In genomic region chr15:91191412-91192222, GRCm38 (mm10) we compare ENCODE assay signal across 8 mouse cellular contexts. TPM values are rescaled to one million over a fixed set of nuclear protein-coding genes. Genes with fewer than 3 reads are reported as not detected.
DNase-seq lines count a peak whose midpoint lies in the region; ATAC-seq and TF ChIP-seq lines count a peak whose summit lies in the region.

TSS of gene Abcd2 (minus strand) at chr15:91191799.

- H3K36me3 ChIP-seq in neural tube, embryonic 15.5 days = no peaks in the 10 kb centered on the region

- H3K27me3 ChIP-seq in neural tube, embryonic 15.5 days (replicated peaks) = no peaks in the 10 kb centered on the region

- TF ChIP-seq CTCF in lung, adult 2 months (IDR thresholded peaks at IDR 0.05; ENCODE audit: insufficient read depth, low read length) = no peak

- ATAC-seq in activated CD4-positive, CD25-positive, alpha-beta regulatory T cell, adult 4 months = peak; percentile 46
- peak; percentile 84 for ATAC-seq in frontal cortex, adult (ENCODE audit: low TSS enrichment)
- peak; percentile 93 for ATAC-seq in neural tube, embryonic 15.5 days (ENCODE audit: low FRiP score)

- H3K4me2 ChIP-seq in neural tube, embryonic 15.5 days = peak within 1 kb of the TSS; percentile 87

- H3K9me3 ChIP-seq in neural tube, embryonic 15.5 days (replicated peaks) = no peaks in the 10 kb centered on the region

- H3K4me1 ChIP-seq in lung, adult 2 months (ENCODE audit: control insufficient read depth, insufficient read depth, low read length) = no peaks in the 10 kb centered on the region
- peaks cover 21% of the 10 kb centered on the region for H3K4me1 ChIP-seq in neural tube, embryonic 15.5 days

- peak within 1 kb of the TSS; percentile 59 for H3K9ac ChIP-seq in neural tube, embryonic 15.5 days (replicated peaks)

- H3K27ac ChIP-seq in neural tube, embryonic 15.5 days (replicated peaks) = peak within 1 kb of the TSS; percentile 87

- peak; percentile 86 for DNase-seq in cerebellum, adult 9-11 months
- DNase-seq in heart, postnatal 4 days = peak; percentile 77
- peak; percentile 64 to 67 for DNase-seq in layer of hippocampus, adult 8-10 months (ENCODE audit: low spot score in 2 of 2)
- DNase-seq in lung, adult 2 months = peak; percentile 41
- DNase-seq in thymus, postnatal 25 days = peak; percentile 16

- peak; percentile 20; the same call in 1 of the 2 replicates for TF ChIP-seq POLR2A in lung, adult 2 months (IDR thresholded peaks at IDR 0.05; ENCODE audit: borderline replicate concordance, extremely low read depth, low read depth, low read length)

- H3K4me3 ChIP-seq in lung, adult 2 months (replicated peaks; ENCODE audit: extremely low read depth, low read depth, low read length) = peak within 1 kb of the TSS; percentile 43
- peak within 1 kb of the TSS; percentile 51 for H3K4me3 ChIP-seq in neural tube, embryonic 15.5 days (replicated peaks)

- WGBS in lung, adult 2 months = 1% methylated on average over 22 of the region's 22 CpGs
- under 1% methylated on average over 22 of the region's 22 CpGs for WGBS in neural tube, embryonic 15.5 days

RNA-seq across cellular contexts. Expression of gene Abcd2, which starts in this region (rescaled TPM):
- polyA plus RNA-seq in activated CD4-positive, CD25-positive, alpha-beta regulatory T cell, adult 4 months (2017; shearing (Covaris generic)) = under 1 TPM in 1 of 2 experiments, not detected in 1; 0.16 TPM
- 1 to 10 TPM; 1.2 to 1.4 TPM for total RNA-seq in heart, postnatal 4 days (2021)
- 10 to 100 TPM; 17.7 to 23.3 (median 19.2) TPM for total RNA-seq in layer of hippocampus, adult 8-10 months (2022)
- 4.0 and 6.5 TPM in 2 replicates for polyA plus RNA-seq in lung, adult 2 months (2012; rRNA removed)
- 4.7 and 5.2 TPM in 2 replicates for polyA plus RNA-seq in neural tube, embryonic 15.5 days (2015; fragmentation: Nextera tagmentation; extraction: Ambion mirVana)

Comparison
In these comparisons a context has a peak if more than half of its experiments do, and no peak if none do; other contexts are left out.
1. Peak in every context shown above with its lines: DNase-seq, ATAC-seq, H3K4me3 ChIP-seq and H3K27ac ChIP-seq.
2. RNA of gene Abcd2 (total RNA-seq): 17.7 to 23.3 TPM in layer of hippocampus, adult 8-10 months; 1.2 to 1.4 TPM in heart, postnatal 4 days; every median in the first group is over 4 times any median in the second.
3. Peak in ATAC-seq in activated CD4-positive, CD25-positive, alpha-beta regulatory T cell, adult 4 months; RNA of the gene not detected or under 1 TPM.
4. DNase-seq: peak in every context shown above with its lines; median percentile 86 in cerebellum, adult 9-11 months; 77 in heart, postnatal 4 days; 66 in layer of hippocampus, adult 8-10 months; 41 in lung, adult 2 months; 16 in thymus, postnatal 25 days.